Mouse (Mus musculus): ENCODE results near the gene Kank3.

DNA sequence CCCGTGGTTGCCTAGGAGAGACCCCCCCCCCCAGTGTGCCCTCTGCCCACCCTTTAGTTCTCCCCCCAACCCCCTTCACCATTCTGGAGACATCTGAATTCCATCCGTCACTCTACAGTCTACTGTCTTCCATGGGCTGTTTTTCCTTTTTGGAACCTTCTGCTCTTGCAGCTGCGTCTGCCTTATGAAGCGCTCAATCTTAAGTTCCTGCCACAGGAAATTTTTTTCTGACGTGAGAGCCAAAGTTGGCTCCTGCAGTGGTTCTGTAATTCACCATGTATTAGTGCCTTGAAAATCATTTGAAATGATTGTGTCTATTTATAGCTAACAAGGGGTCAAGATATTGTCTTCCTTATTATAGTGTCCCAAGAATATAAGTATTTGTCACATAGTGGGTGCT lies 6.3 kb downstream of the Kank3 start:
- TF ChIP-seq CTCF (IDR thresholded peaks at IDR 0.05; ENCODE audit: insufficient read depth, low read depth, low read length) (no peak), POLR2A (IDR thresholded peaks at IDR 0.05; ENCODE audit: insufficient read depth, low read depth, low read length) (no peak)

Data from olfactory bulb, adult 2 months (tissue).